Mouse (Mus musculus) embryonic facial prominence, embryonic 13.5 days (tissue): ENCODE results near the gene Amdhd1. TPM values are rescaled to one million over a fixed set of nuclear protein-coding genes. Genes with fewer than 3 reads are reported as not detected.

Source experiments
- ATAC-seq: fragments of 200-750 bp; cut with Nextera tagmentation; 2 replicates; pipeline ENCODE4 v1.8.0; 2017; ENCODE audit warnings: low read depth; ENCODE audit not compliant: insufficient number of reproducible peaks, insufficient read depth, low FRiP score, low TSS enrichment
- H3K27ac ChIP-seq: fragments of 300-500 bp; sonication (generic); 2 replicates; pipeline ENCODE4 v1.5.1; 2015; ENCODE audit warnings: moderate library complexity, mild to moderate bottlenecking, inconsistent platforms
- H3K27me3 ChIP-seq: fragments of 300-500 bp; sonication (generic); 2 replicates; pipeline ENCODE4 v1.6.1; 2015; ENCODE audit warnings: mild to moderate bottlenecking, inconsistent platforms
- H3K36me3 ChIP-seq: fragments of 300-500 bp; sonication (generic); 2 replicates; pipeline ENCODE4 v1.6.1; 2015; ENCODE audit warnings: mild to moderate bottlenecking, inconsistent platforms
- H3K4me1 ChIP-seq: fragments of 300-500 bp; sonication (generic); 2 replicates; pipeline ENCODE4 v1.6.1; 2015; ENCODE audit warnings: inconsistent platforms
- H3K4me2 ChIP-seq: fragments of 300-500 bp; sonication (generic); 2 replicates; pipeline ENCODE4 v1.6.1; 2015; ENCODE audit warnings: moderate library complexity, mild to moderate bottlenecking, inconsistent platforms
- H3K4me3 ChIP-seq: fragments of 300-500 bp; sonication (generic); 2 replicates; pipeline ENCODE4 v1.5.1; 2015; ENCODE audit warnings: mild to moderate bottlenecking, inconsistent platforms
- H3K9ac ChIP-seq: fragments of 300-500 bp; sonication (generic); 2 replicates; pipeline ENCODE4 v1.6.1; 2015; ENCODE audit warnings: mild to moderate bottlenecking, inconsistent platforms
- H3K9me3 ChIP-seq: fragments of 300-500 bp; sonication (generic); 2 replicates; pipeline ENCODE4 v1.6.1; 2016; ENCODE audit warnings: inconsistent platforms
- WGBS: fragments of 180-500 bp; shearing (Covaris S2); methylation state at CpG from one replicate; pipeline ENCODE4 v1.1.7; 2015; ENCODE audit warnings: mixed read lengths; 5-methylcytosine and 5-hydroxymethylcytosine counted together
- polyA plus RNA-seq: library from polyadenylated mRNA; unstranded; fragments of >200 nt; fragmentation: Nextera tagmentation; extraction: Ambion mirVana; gene quantifications from 2 replicates; pipeline ENCODE4 v1.2.1, GENCODE M21; 2015

The Amdhd1 gene
- 0.21 and 0.48 TPM in 2 replicates for polyA plus RNA-seq

- H3K9ac ChIP-seq = peak within 1 kb of the TSS; percentile 63
- peaks cover 24% of the 10 kb centered on the region for H3K27me3 ChIP-seq
- peak within 1 kb of the TSS; percentile 80 for H3K4me2 ChIP-seq
- H3K4me1 ChIP-seq = peaks cover 12% of the 10 kb centered on the region; the same call in 1 of the 2 replicates
- H3K4me3 ChIP-seq = peak within 1 kb of the TSS; percentile 46
- H3K27ac ChIP-seq = no peak within 1 kb of the TSS
- no peaks in the 10 kb centered on the region for H3K9me3 ChIP-seq
- no peaks in the 10 kb centered on the region for H3K36me3 ChIP-seq
- peak; percentile 82 for ATAC-seq
- WGBS = 2% methylated on average over 35 of the region's 35 CpGs
These were observed at the start of gene Amdhd1 for GRCm38 (mm10) chr10:93539775-93540430. Gene Amdhd1, minus strand, starts transcription at chr10:93540033.

- Histone ChIP-seq H3K36me3 (peaks cover 27% of the 10 kb centered on the region), H3K4me3 (peak within 1 kb of the TSS; percentile 85), H3K27me3 (no peaks in the 10 kb centered on the region; the same call in 1 of the 2 replicates), H3K27ac (peak within 1 kb of the TSS; percentile 82), H3K4me1 (peaks cover 11% of the 10 kb centered on the region), H3K9me3 (no peaks in the 10 kb centered on the region), H3K4me2 (peak within 1 kb of the TSS; percentile 88), H3K9ac (peak within 1 kb of the TSS; percentile 87)
- peak; percentile 85 for ATAC-seq
- WGBS = under 1% methylated on average over 63 of the region's 63 CpGs
These were observed 49.5 kb upstream of the Amdhd1 start, which contains the start of gene Snrpf for GRCm38 (mm10) chr10:93589281-93589848. Gene Snrpf, minus strand, starts transcription at chr10:93589706.

GRCm38 (mm10) chr10:93588796-93589195 lies 49.0 kb upstream of the Amdhd1 start:
- Histone ChIP-seq H3K4me1 (peaks cover 11% of the 10 kb centered on the region), H3K27ac (peak overlapping the region; percentile 82), H3K36me3 (peaks cover 29% of the 10 kb centered on the region), H3K9me3 (no peaks in the 10 kb centered on the region), H3K4me3 (peak overlapping the region; percentile 85), H3K4me2 (peak overlapping the region; percentile 88), H3K9ac (peak overlapping the region; percentile 87), H3K27me3 (no peaks in the 10 kb centered on the region; the same call in 1 of the 2 replicates)
- no peak for ATAC-seq
- 2% methylated on average over 11 of the region's 11 CpGs for WGBS

GRCm38 (mm10) chr10:93577271-93577886 lies 37.5 kb upstream of the Amdhd1 start:
- WGBS = 66% methylated on average over 13 of the region's 13 CpGs
- Histone ChIP-seq H3K4me1 (no peaks in the 10 kb centered on the region), H3K4me3 (no peak overlapping the region), H3K9me3 (no peaks in the 10 kb centered on the region), H3K27me3 (no peaks in the 10 kb centered on the region), H3K27ac (no peak overlapping the region), H3K9ac (no peak overlapping the region), H3K4me2 (no peak overlapping the region), H3K36me3 (peaks cover 13% of the 10 kb centered on the region)
- ATAC-seq = no peak

- Histone ChIP-seq H3K9me3 (no peaks in the 10 kb centered on the region), H3K4me1 (no peaks in the 10 kb centered on the region), H3K27ac (no peak overlapping the region), H3K36me3 (no peaks in the 10 kb centered on the region), H3K27me3 (no peaks in the 10 kb centered on the region), H3K4me3 (no peak overlapping the region), H3K4me2 (no peak overlapping the region), H3K9ac (no peak overlapping the region)
- ATAC-seq = no peak
- whole genome bisulfite sequencing = 93% methylated on average over 8 of the region's 8 CpGs
These were observed 36.1 kb upstream of the Amdhd1 start for GRCm38 (mm10) chr10:93575960-93576359.

- ATAC-seq = no peak
These were observed 35.1 kb upstream of the Amdhd1 start for GRCm38 (mm10) chr10:93574966-93575365.

GRCm38 (mm10) chr10:93572209-93572608 lies 32.4 kb upstream of the Amdhd1 start:
- no peaks in the 10 kb centered on the region for H3K4me1 ChIP-seq
- H3K4me2 ChIP-seq = no peak overlapping the region
- no peaks in the 10 kb centered on the region for H3K27me3 ChIP-seq
- WGBS = 60% methylated on average over 2 of the region's 2 CpGs
- no peak overlapping the region for H3K27ac ChIP-seq
- H3K36me3 ChIP-seq = no peaks in the 10 kb centered on the region
- H3K9me3 ChIP-seq = no peaks in the 10 kb centered on the region
- H3K4me3 ChIP-seq = no peak overlapping the region
- H3K9ac ChIP-seq = no peak overlapping the region
- ATAC-seq = no peak

More at GRCm38 (mm10) chr10:93574966-93575365, 35.1 kb upstream of the Amdhd1 start:
- Histone ChIP-seq H3K27me3 (no peaks in the 10 kb centered on the region), H3K9ac (no peak overlapping the region), H3K9me3 (no peaks in the 10 kb centered on the region), H3K27ac (no peak overlapping the region), H3K4me3 (no peak overlapping the region), H3K36me3 (no peaks in the 10 kb centered on the region), H3K4me2 (no peak overlapping the region), H3K4me1 (no peaks in the 10 kb centered on the region)
- WGBS = 63% methylated on average over 4 of the region's 4 CpGs

- Histone ChIP-seq H3K4me1 (no peaks in the 10 kb centered on the region), H3K4me2 (no peak overlapping the region), H3K9me3 (no peaks in the 10 kb centered on the region), H3K27ac (no peak overlapping the region), H3K36me3 (no peaks in the 10 kb centered on the region), H3K4me3 (no peak overlapping the region), H3K27me3 (no peaks in the 10 kb centered on the region), H3K9ac (no peak overlapping the region)
- no peak for ATAC-seq
- 84% methylated on average over 6 of the region's 6 CpGs for WGBS
These were observed 28.8 kb upstream of the Amdhd1 start for GRCm38 (mm10) chr10:93568671-93569070.

GRCm38 (mm10) chr10:93567841-93568566 lies 28.2 kb upstream of the Amdhd1 start:
- no peak for ATAC-seq
- H3K27me3 ChIP-seq = no peaks in the 10 kb centered on the region
- H3K27ac ChIP-seq = no peak overlapping the region
- H3K9ac ChIP-seq = no peak overlapping the region
- H3K4me2 ChIP-seq = no peak overlapping the region
- no peaks in the 10 kb centered on the region for H3K4me1 ChIP-seq
- no peak overlapping the region for H3K4me3 ChIP-seq
- H3K36me3 ChIP-seq = no peaks in the 10 kb centered on the region
- H3K9me3 ChIP-seq = no peaks in the 10 kb centered on the region
- WGBS = 88% methylated on average over 11 of the region's 11 CpGs

- no peaks in the 10 kb centered on the region for H3K9me3 ChIP-seq
- ATAC-seq = no peak
- H3K36me3 ChIP-seq = no peaks in the 10 kb centered on the region
- 88% methylated on average over 10 of the region's 10 CpGs for WGBS
- no peak overlapping the region for H3K27ac ChIP-seq
- H3K4me3 ChIP-seq = no peak overlapping the region
- H3K27me3 ChIP-seq = no peaks in the 10 kb centered on the region
- H3K4me2 ChIP-seq = no peak overlapping the region
- H3K4me1 ChIP-seq = no peaks in the 10 kb centered on the region
- H3K9ac ChIP-seq = no peak overlapping the region
These were observed 27.2 kb upstream of the Amdhd1 start for GRCm38 (mm10) chr10:93567066-93567465.

- H3K36me3 ChIP-seq = no peaks in the 10 kb centered on the region
- ATAC-seq = no peak
- H3K27me3 ChIP-seq = no peaks in the 10 kb centered on the region
- no peak overlapping the region for H3K9ac ChIP-seq
- 87% methylated on average over 14 of the region's 14 CpGs for WGBS
- no peak overlapping the region for H3K27ac ChIP-seq
- no peak overlapping the region for H3K4me2 ChIP-seq
- H3K4me1 ChIP-seq = no peaks in the 10 kb centered on the region
- H3K9me3 ChIP-seq = no peaks in the 10 kb centered on the region
- no peak overlapping the region for H3K4me3 ChIP-seq
These were observed 24.8 kb upstream of the Amdhd1 start for GRCm38 (mm10) chr10:93564518-93565090.
